Mouse (Mus musculus) forebrain, embryonic 10.5 days (tissue): ENCODE measurements around the gene Wdr73. TPM values are rescaled to one million over a fixed set of nuclear protein-coding genes. Genes with fewer than 3 reads are reported as not detected.

Source experiments
- DNase-seq: peaks from one replicate; pipeline ENCODE4 v3.0.0-alpha.2; 2017; ENCODE audit warnings: low spot score; ENCODE audit errors: extremely low spot score
- H3K27ac ChIP-seq: fragments of 300-500 bp; sonication (generic); 2 replicates; pipeline ENCODE4 v1.5.1; 2016; ENCODE audit warnings: mild to moderate bottlenecking
- H3K27me3 ChIP-seq: fragments of 300-500 bp; sonication (generic); 2 replicates; pipeline ENCODE4 v1.6.1; 2016; ENCODE audit warnings: mild to moderate bottlenecking; ENCODE audit not compliant: poor library complexity, severe bottlenecking
- H3K36me3 ChIP-seq: fragments of 300-500 bp; sonication (generic); replicated peaks from 2 replicates; pipeline ENCODE4 v1.6.1; 2016; ENCODE audit warnings: mild to moderate bottlenecking, moderate library complexity
- H3K4me1 ChIP-seq: fragments of 300-500 bp; sonication (generic); 2 replicates; pipeline ENCODE4 v1.6.1; 2016
- H3K4me3 ChIP-seq: fragments of 300-500 bp; sonication (generic); 2 replicates; pipeline ENCODE4 v1.5.1; 2016; ENCODE audit warnings: mild to moderate bottlenecking, moderate library complexity
- H3K9me3 ChIP-seq: fragments of 300-500 bp; sonication (generic); 2 replicates; pipeline ENCODE4 v1.6.1; 2016; ENCODE audit warnings: mild to moderate bottlenecking, moderate library complexity
- WGBS: fragments of 180-500 bp; shearing (Covaris S2); methylation state at CpG from one replicate; pipeline ENCODE4 v1.1.7; 2016; 5-methylcytosine and 5-hydroxymethylcytosine counted together
- polyA plus RNA-seq: library from polyadenylated mRNA; unstranded; fragments of >200 nt; fragmentation: Nextera tagmentation; extraction: Ambion mirVana; gene quantifications from 2 replicates; pipeline ENCODE4 v1.2.1, GENCODE M21; 2016

Gene Wdr73
- polyA plus RNA-seq, 1 experiment from 2014 or later: 53.2 TPM

DNA sequence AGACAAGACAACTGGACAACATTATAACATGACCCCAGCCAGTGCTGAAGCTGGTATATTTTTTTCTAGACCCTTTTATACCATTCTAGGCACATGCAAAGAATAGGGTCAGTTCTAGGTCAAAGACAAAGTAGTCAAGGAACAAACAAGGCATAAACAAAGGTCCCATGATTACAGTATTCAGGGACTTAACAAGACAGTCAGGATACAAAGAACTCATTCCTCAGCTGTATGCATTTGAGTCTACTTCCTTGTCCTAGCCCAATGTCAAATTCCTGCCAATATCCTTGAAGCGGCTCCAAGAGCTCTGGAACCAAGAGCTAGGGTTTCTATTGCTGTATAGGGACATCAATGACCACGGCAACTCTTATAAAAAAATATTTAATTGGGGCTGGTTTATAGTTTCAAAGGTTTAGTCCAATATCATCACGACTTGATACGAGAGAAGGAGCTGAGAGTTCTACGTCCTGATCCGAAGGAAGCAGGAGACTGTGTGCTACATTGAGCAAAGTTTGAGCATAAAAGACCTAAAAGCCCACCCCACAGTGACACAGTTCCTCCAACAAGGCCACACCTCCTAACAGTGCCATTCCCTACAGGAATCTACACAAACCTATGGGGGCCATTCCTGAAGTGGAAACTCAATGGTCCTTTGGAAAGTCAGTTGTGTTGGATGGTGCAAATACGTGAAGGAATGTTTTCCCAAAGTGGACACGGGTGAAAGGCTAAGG, 57.0 kb downstream of the Wdr73 start:
- Histone ChIP-seq H3K36me3 (no peaks in the 10 kb centered on the region), H3K9me3 (no peaks in the 10 kb centered on the region), H3K27me3 (no peaks in the 10 kb centered on the region), H3K4me1 (no peaks in the 10 kb centered on the region), H3K4me3 (no peak overlapping the region), H3K27ac (no peak overlapping the region)
- DNase-seq: no peak
- 92% methylated on average over 8 of the region's 8 CpGs for WGBS

DNA sequence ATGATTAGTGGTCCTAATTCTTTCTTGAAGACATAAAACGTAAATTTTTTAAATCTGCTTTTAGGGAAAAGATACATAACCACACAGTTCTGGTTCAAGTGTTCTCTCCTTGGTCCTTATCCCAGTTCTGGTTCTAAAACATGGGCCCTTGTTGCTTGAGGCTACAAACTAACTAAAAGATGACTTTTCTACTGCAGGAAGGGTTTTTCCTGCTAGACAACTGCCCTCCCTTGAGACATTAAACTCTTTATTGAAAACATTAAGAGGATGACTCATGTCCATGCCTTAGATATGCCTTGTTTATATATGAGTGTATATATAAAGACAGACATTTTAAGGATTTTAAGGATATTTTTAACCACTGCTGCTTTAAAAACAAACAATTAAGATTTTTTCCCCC, 57.9 kb downstream of the Wdr73 start:
- Histone ChIP-seq H3K36me3 (no peaks in the 10 kb centered on the region), H3K9me3 (no peaks in the 10 kb centered on the region), H3K27me3 (peaks cover 3% of the 10 kb centered on the region; the same call in 1 of the 2 replicates), H3K27ac (no peak overlapping the region), H3K4me1 (no peaks in the 10 kb centered on the region), H3K4me3 (no peak overlapping the region)
- 91% methylated on average over 1 of the region's 1 CpGs for WGBS
- DNase-seq: no peak

DNA sequence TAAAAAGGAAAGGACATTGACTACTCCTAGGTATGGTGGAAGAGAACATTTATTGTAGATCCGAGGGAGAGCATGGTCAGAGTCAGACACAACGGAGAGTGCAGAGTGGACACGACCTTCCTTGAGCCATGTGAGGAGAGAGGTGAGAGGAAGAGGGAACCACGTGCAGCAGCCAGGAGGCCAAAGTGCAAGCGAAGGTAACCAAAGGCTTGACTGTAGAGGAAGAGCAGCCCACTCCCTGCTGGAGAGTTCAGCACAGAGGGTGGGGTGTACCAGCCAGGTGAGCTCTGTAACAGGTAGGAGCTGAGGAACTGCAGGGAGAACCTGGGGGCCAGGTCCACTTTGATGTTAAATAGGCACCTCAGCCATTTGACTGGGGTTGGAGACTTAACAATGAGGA, 58.9 kb downstream of the Wdr73 start:
- H3K36me3 ChIP-seq: no peaks in the 10 kb centered on the region
- H3K4me3 ChIP-seq: no peak overlapping the region
- 79% methylated on average over 5 of the region's 5 CpGs for WGBS
- H3K27me3 ChIP-seq: peaks cover 6% of the 10 kb centered on the region; the same call in 1 of the 2 replicates
- H3K9me3 ChIP-seq: no peaks in the 10 kb centered on the region
- no peak overlapping the region for H3K27ac ChIP-seq
- DNase-seq: no peak
- no peaks in the 10 kb centered on the region for H3K4me1 ChIP-seq

DNA sequence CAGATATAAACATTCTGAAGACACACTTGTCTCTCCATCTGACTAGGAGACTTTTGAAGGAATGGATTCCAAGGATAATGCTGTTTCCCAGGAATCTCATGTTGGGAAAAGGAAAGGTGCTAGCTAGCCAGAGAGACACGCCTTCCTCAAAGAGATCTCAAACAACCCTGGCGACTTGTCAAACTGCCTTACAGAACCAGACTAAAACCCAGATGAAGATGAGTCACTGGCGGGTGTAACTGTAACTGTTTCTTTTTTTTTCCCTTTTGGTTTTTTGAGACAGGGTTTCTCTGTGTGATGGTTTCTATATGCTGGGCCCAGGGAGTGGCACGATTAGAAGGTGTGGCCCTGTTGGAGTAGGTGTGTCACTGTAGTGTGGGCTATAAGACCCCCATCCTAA, 60.1 kb downstream of the Wdr73 start:
- H3K27ac ChIP-seq: no peak overlapping the region
- WGBS: 82% methylated on average over 4 of the region's 4 CpGs
- no peak for DNase-seq
- H3K4me1 ChIP-seq: peaks cover under 1% of the 10 kb centered on the region; the same call in 1 of the 2 replicates
- H3K9me3 ChIP-seq: no peaks in the 10 kb centered on the region
- H3K4me3 ChIP-seq: no peak overlapping the region
- no peaks in the 10 kb centered on the region for H3K36me3 ChIP-seq
- H3K27me3 ChIP-seq: peaks cover 6% of the 10 kb centered on the region; the same call in 1 of the 2 replicates

Other genes with a start within 250 kb of the Wdr73 start
- gene Crtc3, start 212.4 kb downstream of the Wdr73 start, polyA plus RNA-seq: 7.8 and 9.3 TPM in 2 replicates
- gene Iqgap1, start 75.3 kb downstream of the Wdr73 start, polyA plus RNA-seq: 29.1 TPM in 2 replicates
- 1.3 and 2.5 TPM in 2 replicates for gene Zscan2, start 40.3 kb downstream of the Wdr73 start, polyA plus RNA-seq
- gene Nmb, start 3.8 kb upstream of the Wdr73 start, polyA plus RNA-seq: 5.9 and 7.2 TPM in 2 replicates
- 190 and 226 TPM in 2 replicates for gene Sec11a, start 46.5 kb upstream of the Wdr73 start, polyA plus RNA-seq
- 9.5 and 12.2 TPM in 2 replicates for gene Zfp592, start 92.4 kb upstream of the Wdr73 start, polyA plus RNA-seq
- 0.02 and 0.11 TPM in 2 replicates for gene Alpk3, start 156.3 kb upstream of the Wdr73 start, polyA plus RNA-seq
- gene Slc28a1, start 213.5 kb upstream of the Wdr73 start, polyA plus RNA-seq: 0.10 TPM in 1 of 2 replicates, not detected in the other